Mouse (Mus musculus) monocyte, adult 5-6 weeks (primary cell): ENCODE measurements around the gene Vgll4. TPM values are rescaled to one million over a fixed set of nuclear protein-coding genes. Genes with fewer than 3 reads are reported as not detected.

ENCODE experiments used
- total RNA-seq: library from RNA; stranded (forward); fragments of 200-1000, 200-491, 200-594 nt; gene quantifications from 3 replicates; pipeline ENCODE4 v1.2.3, GENCODE M21; 2017

Gene Vgll4
- total RNA-seq, 1 experiment from 2014 or later = 88.1 TPM

Other genes starting within 250 kb of the Vgll4 start
- gene Tamm41, start 67.9 kb upstream of the Vgll4 start, total RNA-seq = 13.4 to 23.4 TPM (median 15.4 TPM) in 3 replicates
- not detected in 3 replicates for gene Syn2, start 164.9 kb upstream of the Vgll4 start, total RNA-seq